ENCODE assay signal across 8 mouse cellular contexts in genomic region chr4:137954926-137955396, GRCm38 (mm10). TPM values are rescaled to one million over a fixed set of nuclear protein-coding genes. Genes with fewer than 3 reads are reported as not detected.
A peak's percentile ranks its signal among the peaks of the same experiment; 100 is the strongest.
DNase-seq lines count a peak whose midpoint lies in the region; ATAC-seq lines count a peak whose summit lies in the region.

No protein-coding gene starts in this region.

- H3K27ac ChIP-seq in midbrain, embryonic 11.5 days (ENCODE audit: low read depth, low read length), result no peak overlapping the region
- H3K27ac ChIP-seq in midbrain, embryonic 16.5 days (ENCODE audit: low read length), result no peak overlapping the region

- no peaks in the 10 kb centered on the region for H3K9me3 ChIP-seq in midbrain, embryonic 11.5 days (ENCODE audit: control insufficient read depth, low read length)
- no peaks in the 10 kb centered on the region for H3K9me3 ChIP-seq in midbrain, embryonic 16.5 days (replicated peaks; ENCODE audit: control insufficient read depth, low read length, poor library complexity, severe bottlenecking)

- WGBS in midbrain, embryonic 11.5 days, result 90% methylated on average over 8 of the region's 8 CpGs
- WGBS in midbrain, embryonic 16.5 days, result 87% methylated on average over 8 of the region's 8 CpGs

- no peak overlapping the region for H3K4me2 ChIP-seq in midbrain, embryonic 11.5 days
- H3K4me2 ChIP-seq in midbrain, embryonic 16.5 days (ENCODE audit: low read length), result no peak overlapping the region

- no peak overlapping the region for H3K9ac ChIP-seq in midbrain, embryonic 11.5 days (ENCODE audit: low read length)
- no peak overlapping the region for H3K9ac ChIP-seq in midbrain, embryonic 16.5 days (ENCODE audit: low read depth, low read length)

- no peak for ATAC-seq in midbrain, embryonic 11.5 days (ENCODE audit: low FRiP score)
- ATAC-seq in midbrain, embryonic 16.5 days, result no peak

- no peak overlapping the region for H3K4me3 ChIP-seq in midbrain, embryonic 11.5 days (ENCODE audit: low read depth, low read length)
- no peak overlapping the region for H3K4me3 ChIP-seq in midbrain, embryonic 16.5 days (ENCODE audit: low read depth, low read length)

- intact Hi-C loops in heart, postnatal 25 days (cut with DNase I), result no loop called here

- peaks cover 4% of the 10 kb centered on the region; the same call in 1 of the 2 replicates for H3K36me3 ChIP-seq in midbrain, embryonic 11.5 days (ENCODE audit: control insufficient read depth, insufficient read depth, low read length)
- H3K36me3 ChIP-seq in midbrain, embryonic 16.5 days (ENCODE audit: control insufficient read depth, insufficient read depth, low read length), result peaks cover 39% of the 10 kb centered on the region

- no peaks in the 10 kb centered on the region for H3K4me1 ChIP-seq in midbrain, embryonic 11.5 days (ENCODE audit: control insufficient read depth, insufficient read depth, low read length)
- H3K4me1 ChIP-seq in midbrain, embryonic 16.5 days (ENCODE audit: control insufficient read depth, insufficient read depth, low read length), result no peaks in the 10 kb centered on the region

- DNase-seq in midbrain, embryonic 11.5 days (ENCODE audit: low spot score, missing footprints), result peak; percentile 89
- DNase-seq in c-Kit-positive CD71-positive TER-119-negative erythroid progenitor cells, embryonic 14.5 days (ENCODE audit: low read depth), result peak; percentile 80
- peak; percentile 71 for DNase-seq in heart, postnatal 25 days (ENCODE audit: low spot score)
- peak; percentile 81 for DNase-seq in lung, postnatal 36 days
- no peak for DNase-seq in layer of hippocampus, postnatal 14 days (ENCODE audit: low spot score in 2 of 2)
- DNase-seq in spleen, adult 18-20 months, result no peak
- no peak for DNase-seq in layer of hippocampus, adult 9-11 months

- no peaks in the 10 kb centered on the region for H3K27me3 ChIP-seq in midbrain, embryonic 11.5 days (ENCODE audit: control insufficient read depth, insufficient read depth, low read length)
- H3K27me3 ChIP-seq in midbrain, embryonic 16.5 days (ENCODE audit: control insufficient read depth, insufficient read depth, low read depth, low read length), result no peaks in the 10 kb centered on the region

RNA-seq across cellular contexts. Expression of gene Eif4g3, which starts 37.9 kb away (rescaled TPM):
- polyA plus RNA-seq in midbrain, embryonic 11.5 days (2014; fragmentation: Nextera tagmentation; extraction: Ambion mirVana), result 39.5 and 41.9 TPM in 2 replicates
- polyA plus RNA-seq in midbrain, embryonic 16.5 days (2015; fragmentation: Nextera tagmentation; extraction: Ambion mirVana), result 48.7 and 54.1 TPM in 2 replicates
- 10 to 100 TPM; 44.1 to 48.1 TPM for total RNA-seq in heart, postnatal 25 days (2021)
- total RNA-seq in layer of hippocampus, postnatal 14 days (2021), result 100 to 1,000 TPM; 162 to 164 TPM

Comparison
In these comparisons a context has a peak if more than half of its experiments do, and no peak if none do; other contexts are left out.
1. DNase-seq: peak in midbrain, embryonic 11.5 days (single experiment), c-Kit-positive CD71-positive TER-119-negative erythroid progenitor cells, embryonic 14.5 days (single experiment), heart, postnatal 25 days (single experiment) and lung, postnatal 36 days (single experiment); none in layer of hippocampus, postnatal 14 days (0 of 2), spleen, adult 18-20 months (0 of 2) and layer of hippocampus, adult 9-11 months (single experiment).